Mouse (Mus musculus) heart, embryonic 16.5 days (tissue): ENCODE measurements around the gene Ppp1r21. TPM values are rescaled to one million over a fixed set of nuclear protein-coding genes. Genes with fewer than 3 reads are reported as not detected.

Source experiments
- ATAC-seq: fragments of 200-750 bp; cut with Nextera tagmentation; replicated peaks from 2 replicates; pipeline ENCODE4 v1.8.0; 2017; ENCODE audit warnings: moderate number of reproducible peaks; ENCODE audit not compliant: insufficient read depth, low FRiP score; ENCODE audit errors: extremely low read depth
- H3K27ac ChIP-seq: fragments of 300-500 bp; sonication (generic); 2 replicates; pipeline ENCODE4 v1.5.1; 2014; ENCODE audit warnings: mild to moderate bottlenecking, low read length, control low read depth, moderate library complexity
- H3K27me3 ChIP-seq: fragments of 300-500 bp; sonication (generic); 2 replicates; pipeline ENCODE4 v1.6.1; 2014; ENCODE audit warnings: low read length, mixed read lengths; ENCODE audit not compliant: control insufficient read depth, insufficient read depth
- H3K36me3 ChIP-seq: fragments of 300-500 bp; sonication (generic); 2 replicates; pipeline ENCODE4 v1.6.1; 2014; ENCODE audit not compliant: control insufficient read depth, insufficient read depth
- H3K4me1 ChIP-seq: fragments of 300-500 bp; sonication (generic); 2 replicates; pipeline ENCODE4 v1.6.1; 2014; ENCODE audit warnings: low read length, mixed read lengths; ENCODE audit not compliant: control insufficient read depth, insufficient read depth
- H3K4me2 ChIP-seq: fragments of 300-500 bp; sonication (generic); 2 replicates; pipeline ENCODE4 v1.6.1; 2014; ENCODE audit warnings: low read depth, mild to moderate bottlenecking, control low read depth, low read length
- H3K4me3 ChIP-seq: fragments of 300-500 bp; sonication (generic); 2 replicates; pipeline ENCODE4 v1.5.1; 2014; ENCODE audit warnings: mild to moderate bottlenecking, control low read depth, low read length
- H3K9ac ChIP-seq: fragments of 300-500 bp; sonication (generic); 2 replicates; pipeline ENCODE4 v1.6.1; 2014; ENCODE audit warnings: low read length, control low read depth
- H3K9me3 ChIP-seq: fragments of 300-500 bp; sonication (generic); replicated peaks from 2 replicates; pipeline ENCODE4 v1.6.1; 2016; ENCODE audit warnings: low read length; ENCODE audit not compliant: control insufficient read depth
- WGBS: fragments of 180-500 bp; shearing (Covaris S2); extraction: QIAGEN DNeasy Blood & Tissue Kit; methylation state at CpG from one replicate; pipeline ENCODE4 v1.1.7; 2014; 5-methylcytosine and 5-hydroxymethylcytosine counted together
- polyA plus RNA-seq: library from polyadenylated mRNA; unstranded; fragments of >200 nt; fragmentation: Nextera tagmentation; extraction: Ambion mirVana; gene quantifications from 2 replicates; pipeline ENCODE4 v1.2.1, GENCODE M21; 2015

The Ppp1r21 gene
- polyA plus RNA-seq, 1 experiment from 2014 or later = 14.1 TPM

DNA sequence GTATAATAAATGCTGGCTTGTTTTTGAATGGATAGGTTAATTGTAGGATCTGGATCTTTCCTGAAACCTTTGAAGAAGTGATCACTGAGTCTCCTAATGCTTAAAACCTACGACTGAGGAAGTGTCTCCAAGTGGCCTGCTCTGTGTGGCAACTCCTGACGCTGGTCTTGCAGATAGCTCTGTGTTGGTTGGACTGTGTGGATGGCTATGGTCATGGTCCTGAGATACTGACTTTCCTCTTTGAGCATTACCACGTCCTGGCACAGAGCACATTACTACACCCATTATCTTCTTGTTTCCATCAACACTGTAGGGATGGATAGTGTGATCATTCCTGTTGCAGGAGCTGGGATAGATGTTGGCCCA, 13.5 kb downstream of the Ppp1r21 start:
- no peak overlapping the region for H3K4me3 ChIP-seq

DNA sequence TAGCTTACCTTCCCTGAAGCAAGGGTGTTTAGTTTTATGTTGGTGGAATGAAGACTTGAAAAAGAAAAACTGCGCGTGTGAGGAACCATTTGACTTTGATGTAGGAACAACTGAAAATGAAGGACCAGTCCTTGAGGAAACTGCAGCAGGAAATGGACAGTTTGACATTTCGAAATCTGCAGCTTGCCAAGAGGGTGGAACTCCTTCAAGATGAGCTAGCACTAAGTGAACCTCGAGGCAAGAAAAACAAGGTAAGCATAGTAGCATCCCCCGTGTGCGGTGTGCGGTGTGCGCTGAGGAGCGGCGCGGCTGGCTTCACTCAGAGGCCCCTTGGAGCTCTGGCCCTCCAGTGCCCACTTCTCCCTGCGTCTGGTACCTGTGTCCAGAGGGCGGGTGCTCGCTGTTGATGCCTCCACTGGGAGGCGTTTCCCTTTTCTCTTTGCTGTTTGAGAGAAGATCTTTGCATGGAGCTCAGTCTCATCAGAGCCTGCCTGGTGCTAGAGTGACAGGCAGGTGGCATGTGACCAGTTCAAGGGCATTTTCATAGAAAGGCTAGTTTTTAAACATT, 15.4 kb downstream of the Ppp1r21 start:
- WGBS = 87% methylated on average over 15 of the region's 15 CpGs
- H3K36me3 ChIP-seq = peaks cover 14% of the 10 kb centered on the region
- no peak overlapping the region for H3K4me3 ChIP-seq
- no peak for ATAC-seq
- H3K4me2 ChIP-seq = no peak overlapping the region
- no peaks in the 10 kb centered on the region for H3K4me1 ChIP-seq
- H3K9ac ChIP-seq = no peak overlapping the region
- no peaks in the 10 kb centered on the region for H3K9me3 ChIP-seq
- no peak overlapping the region for H3K27ac ChIP-seq
- no peaks in the 10 kb centered on the region for H3K27me3 ChIP-seq

More for the DNA sequence above, 13.5 kb downstream of the Ppp1r21 start:
- no peak for ATAC-seq
- WGBS = 57% methylated on average over 3 of the region's 3 CpGs
- Histone ChIP-seq H3K9ac (no peak overlapping the region), H3K4me2 (no peak overlapping the region), H3K27me3 (no peaks in the 10 kb centered on the region), H3K27ac (no peak overlapping the region), H3K9me3 (no peaks in the 10 kb centered on the region), H3K36me3 (peaks cover 12% of the 10 kb centered on the region), H3K4me1 (no peaks in the 10 kb centered on the region)

DNA sequence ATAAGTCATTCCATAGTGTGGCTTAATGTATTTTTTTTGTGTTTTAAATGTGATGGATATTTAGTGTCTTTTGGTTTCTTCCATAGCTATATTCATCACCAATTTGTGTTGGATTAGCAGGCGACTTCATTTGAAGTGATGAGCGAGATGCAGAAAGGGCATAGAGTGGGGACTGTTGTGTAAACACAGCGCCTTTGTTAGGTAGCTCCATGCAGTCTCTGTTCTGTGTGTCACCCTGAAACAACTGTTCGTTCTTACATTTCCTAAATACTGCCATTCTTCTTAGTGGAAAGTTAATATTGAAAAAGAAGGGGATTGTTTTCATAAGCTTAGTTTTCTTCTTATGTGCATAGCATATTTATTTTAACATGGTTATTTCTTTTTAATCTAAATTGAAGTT, 16.8 kb downstream of the Ppp1r21 start:
- Histone ChIP-seq H3K4me1 (no peaks in the 10 kb centered on the region), H3K36me3 (peaks cover 14% of the 10 kb centered on the region), H3K27me3 (no peaks in the 10 kb centered on the region), H3K9me3 (no peaks in the 10 kb centered on the region), H3K4me2 (no peak overlapping the region), H3K27ac (no peak overlapping the region), H3K4me3 (no peak overlapping the region), H3K9ac (no peak overlapping the region)
- ATAC-seq = no peak
- 94% methylated on average over 4 of the region's 4 CpGs for whole genome bisulfite sequencing

DNA sequence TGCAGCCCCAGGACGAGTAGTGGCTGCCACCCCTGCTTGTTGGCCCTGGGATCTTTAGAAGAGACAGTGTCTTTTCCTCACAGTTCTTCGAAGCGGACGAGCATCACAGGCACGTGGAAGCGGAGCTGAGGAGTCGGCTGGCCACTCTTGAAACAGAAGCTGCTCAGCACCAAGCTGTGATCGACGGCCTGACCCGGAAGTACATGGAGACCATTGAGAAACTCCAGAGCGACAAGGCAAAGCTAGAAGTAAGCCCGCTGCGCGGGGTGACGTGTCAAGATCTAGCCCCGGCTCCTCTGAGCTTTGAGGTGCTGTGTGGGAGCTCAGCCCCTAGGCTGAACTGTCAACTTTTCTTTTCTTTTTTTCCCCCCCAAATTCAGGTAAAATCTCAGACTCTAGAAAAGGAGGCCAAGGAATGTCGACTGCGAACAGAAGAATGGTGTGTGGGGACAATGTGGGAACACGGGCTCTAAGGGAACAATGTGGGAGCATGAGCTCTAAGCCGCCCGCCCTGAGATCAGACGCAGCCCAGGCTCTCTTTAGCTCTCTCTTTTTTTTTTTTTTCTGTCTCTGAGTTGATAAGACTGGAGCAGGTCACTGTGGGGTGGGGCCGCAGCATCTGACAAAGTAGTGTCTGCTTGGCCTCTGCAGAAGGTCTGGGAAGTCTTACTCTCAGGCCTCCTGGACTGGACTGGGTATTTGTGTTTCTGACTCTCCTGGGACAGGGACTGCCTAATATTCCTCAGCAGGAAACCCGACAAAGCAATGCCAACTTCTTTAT, 19.7 kb downstream of the Ppp1r21 start:
- peaks cover 8% of the 10 kb centered on the region; the same call in 1 of the 2 replicates for H3K36me3 ChIP-seq
- 65% methylated on average over 24 of the region's 24 CpGs for whole genome bisulfite sequencing
- H3K9ac ChIP-seq = no peak overlapping the region
- no peaks in the 10 kb centered on the region for H3K27me3 ChIP-seq
- H3K4me1 ChIP-seq = 0 out of 2 replicates have a peak, but pooled peaks cover 3% of the 10 kb centered on the region
- no peak overlapping the region for H3K4me3 ChIP-seq
- no peaks in the 10 kb centered on the region for H3K9me3 ChIP-seq
- H3K27ac ChIP-seq = no peak overlapping the region
- no peak overlapping the region for H3K4me2 ChIP-seq
- no peak for ATAC-seq

DNA sequence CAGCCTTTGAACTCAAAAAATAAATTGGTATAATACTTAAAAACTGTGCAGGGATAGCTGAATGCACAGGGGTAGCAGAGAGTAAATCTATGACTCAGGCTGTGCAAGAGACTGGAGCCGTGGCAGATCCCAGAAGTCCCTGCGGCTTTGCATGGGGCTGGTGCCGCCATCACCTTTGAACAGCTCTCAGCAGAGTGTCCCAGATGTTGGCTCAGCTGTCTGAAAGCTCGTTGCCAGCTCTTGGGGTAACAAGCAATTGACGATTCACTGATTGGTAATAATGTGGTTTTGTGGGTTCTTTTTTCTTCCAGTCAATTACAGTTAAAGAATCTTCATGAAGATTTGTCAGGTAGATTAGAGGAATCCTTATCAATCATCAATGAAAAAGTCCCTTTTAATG, 20.4 kb downstream of the Ppp1r21 start:
- no peak overlapping the region for H3K27ac ChIP-seq
- H3K4me3 ChIP-seq = no peak overlapping the region
- H3K4me1 ChIP-seq = 0 out of 2 replicates have a peak, but pooled peaks cover 3% of the 10 kb centered on the region
- H3K4me2 ChIP-seq = no peak overlapping the region
- no peak overlapping the region for H3K9ac ChIP-seq
- no peak for ATAC-seq
- no peaks in the 10 kb centered on the region for H3K9me3 ChIP-seq
- WGBS = 79% methylated on average over 5 of the region's 5 CpGs
- peaks cover 7% of the 10 kb centered on the region for H3K36me3 ChIP-seq
- no peaks in the 10 kb centered on the region for H3K27me3 ChIP-seq

DNA sequence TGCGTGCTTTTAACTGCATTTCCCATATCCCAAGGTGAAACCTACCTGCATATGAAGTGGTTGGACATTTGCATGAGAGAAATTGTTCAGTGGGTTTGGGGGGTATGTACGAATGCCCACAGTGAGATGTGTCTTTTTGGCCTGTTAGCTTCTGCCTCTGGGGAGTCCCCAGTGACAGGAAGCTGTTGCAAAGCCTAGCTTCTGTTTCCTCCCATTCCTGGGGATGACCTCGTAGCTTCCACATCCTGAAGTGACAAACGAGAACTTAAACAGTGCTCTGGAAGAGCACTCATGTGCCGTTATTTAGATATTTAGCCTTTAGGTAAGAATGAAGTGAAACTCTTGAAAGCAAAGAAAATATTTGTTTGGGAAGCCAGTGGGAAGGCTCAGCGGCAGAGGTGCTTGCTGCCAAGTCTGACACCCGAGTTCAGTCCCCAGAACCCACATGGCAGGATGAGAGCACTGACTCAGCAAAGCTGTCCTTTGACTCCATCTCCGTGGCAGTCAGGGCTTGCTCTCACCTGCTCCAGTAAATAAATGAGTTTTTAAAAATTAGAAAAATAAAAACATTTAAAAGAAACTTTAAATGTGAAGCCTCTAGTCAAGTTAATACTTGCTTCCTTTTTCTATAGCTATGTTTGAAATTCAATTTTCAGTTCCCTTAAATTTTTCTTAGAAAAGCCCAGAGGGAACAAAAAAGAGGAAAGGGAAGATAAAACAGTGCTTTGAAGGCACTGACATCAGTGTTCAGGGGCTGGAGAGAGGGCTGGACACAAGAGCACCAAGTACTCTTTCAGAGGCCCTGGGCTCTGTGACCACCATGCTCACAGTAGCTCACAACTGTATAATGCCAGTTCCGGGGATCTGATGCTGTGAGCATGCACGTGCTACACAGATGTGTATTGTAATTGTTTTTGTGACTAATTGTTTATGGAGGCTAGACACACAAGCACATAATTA, 21.3 kb downstream of the Ppp1r21 start:
- Histone ChIP-seq H3K27ac (peak overlapping the region; percentile 58), H3K36me3 (peaks cover 10% of the 10 kb centered on the region; the same call in 1 of the 2 replicates), H3K4me1 (0 out of 2 replicates have a peak, but pooled peaks cover 3% of the 10 kb centered on the region), H3K4me2 (no peak overlapping the region), H3K4me3 (no peak overlapping the region), H3K27me3 (no peaks in the 10 kb centered on the region), H3K9ac (no peak overlapping the region), H3K9me3 (no peaks in the 10 kb centered on the region)
- ATAC-seq = no peak
- 45% methylated on average over 10 of the region's 10 CpGs for WGBS

DNA sequence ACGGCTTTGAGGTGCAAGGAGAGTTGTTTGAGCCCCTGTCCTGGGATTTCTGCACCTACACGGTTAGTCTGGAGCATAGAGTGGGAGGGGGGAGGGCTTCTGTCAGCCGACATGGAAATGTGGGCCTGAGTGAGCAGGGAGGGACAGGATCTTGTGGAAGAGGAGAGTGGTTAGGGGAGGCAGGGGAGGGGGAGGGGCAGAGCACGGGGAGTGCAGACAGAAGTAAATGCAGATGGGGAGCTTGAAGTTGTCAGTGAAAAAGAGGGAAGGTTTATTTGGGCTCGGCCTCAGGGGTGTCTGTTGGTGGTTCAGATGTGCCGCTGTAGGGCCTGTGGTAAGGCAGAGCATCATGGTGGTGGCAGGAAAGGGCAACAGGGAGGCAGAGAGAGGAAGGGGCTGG, 22.6 kb downstream of the Ppp1r21 start:
- no peak overlapping the region for H3K4me2 ChIP-seq
- H3K27me3 ChIP-seq = no peaks in the 10 kb centered on the region
- H3K27ac ChIP-seq = peak overlapping the region; percentile 56
- H3K36me3 ChIP-seq = peaks cover 16% of the 10 kb centered on the region
- H3K4me1 ChIP-seq = 0 out of 2 replicates have a peak, but pooled peaks cover 3% of the 10 kb centered on the region
- WGBS = 32% methylated on average over 6 of the region's 6 CpGs
- ATAC-seq = peak; percentile 12
- no peaks in the 10 kb centered on the region for H3K9me3 ChIP-seq
- no peak overlapping the region for H3K4me3 ChIP-seq
- no peak overlapping the region for H3K9ac ChIP-seq

DNA sequence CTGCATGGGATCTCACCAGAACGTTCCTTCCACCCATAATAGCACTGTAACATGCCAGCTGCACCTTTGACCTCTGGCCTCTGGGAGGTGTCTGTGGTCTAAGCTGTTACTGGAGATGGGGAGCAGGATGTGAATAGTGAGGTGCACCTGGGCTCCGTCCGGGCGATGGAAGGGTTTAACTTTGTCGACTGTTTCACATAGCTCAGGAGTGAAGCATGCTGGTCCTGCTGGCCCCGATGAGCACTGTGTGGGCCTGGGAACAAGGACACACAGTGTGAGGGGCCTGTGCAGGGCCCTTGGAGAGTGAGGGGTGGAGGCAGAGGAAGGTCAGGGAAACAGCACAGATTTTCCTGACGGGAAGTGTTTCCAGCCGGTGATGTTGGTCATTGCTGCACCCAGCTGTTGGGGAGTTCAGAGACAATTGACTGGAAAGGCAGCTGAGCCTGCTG, 23.1 kb downstream of the Ppp1r21 start:
- Histone ChIP-seq H3K9me3 (no peaks in the 10 kb centered on the region), H3K4me2 (no peak overlapping the region), H3K27me3 (no peaks in the 10 kb centered on the region), H3K4me1 (0 out of 2 replicates have a peak, but pooled peaks cover 3% of the 10 kb centered on the region), H3K27ac (peak overlapping the region; percentile 37; the same call in 1 of the 2 replicates), H3K36me3 (peaks cover 14% of the 10 kb centered on the region), H3K4me3 (no peak overlapping the region), H3K9ac (no peak overlapping the region)
- ATAC-seq = peak; percentile 72
- WGBS = 43% methylated on average over 8 of the region's 8 CpGs
